Mouse (Mus musculus): ENCODE measurements around the gene Gm20914. TPM values are rescaled to one million over a fixed set of nuclear protein-coding genes. Genes with fewer than 3 reads are reported as not detected.

Gm20914 gene
- not detected in 2 replicates for polyA plus RNA-seq (2012)

DNA sequence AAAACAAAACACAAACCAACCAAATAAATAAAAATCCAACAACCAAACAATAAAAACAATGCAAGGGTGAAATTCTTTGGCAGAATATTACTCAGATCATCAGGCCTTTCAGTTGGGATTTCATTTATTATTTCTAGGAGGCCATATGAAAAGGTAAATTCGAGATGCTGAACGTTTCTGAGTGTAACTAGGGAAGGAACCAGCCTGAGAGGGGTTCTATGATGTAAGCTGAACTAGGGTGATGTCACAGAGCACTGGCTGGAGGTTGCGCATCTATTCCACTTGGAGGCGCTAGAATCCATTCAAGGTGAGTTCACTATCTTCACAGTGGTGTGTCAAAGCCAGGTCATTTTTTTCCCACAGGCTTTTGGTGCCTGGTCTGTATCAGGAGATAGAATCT lies at the start of gene Gm20914:
Gene Gm20914, plus strand, starts transcription at position 301 of the 400 bp plus-strand sequence.

Other genes starting within 250 kb of the Gm20914 start
- gene Gm21854, start 69.0 kb upstream of the Gm20914 start, polyA plus RNA-seq (2012), result not detected in 2 replicates
- gene Gm28171, start 67.4 kb downstream of the Gm20914 start, polyA plus RNA-seq (2012), result not detected in 2 replicates
- not detected in 2 replicates for gene Gm21778, start 216.5 kb downstream of the Gm20914 start, polyA plus RNA-seq (2012)

Measured in megakaryocyte-erythroid progenitor cell, adult 5 weeks (primary cell).